Mouse (Mus musculus) layer of hippocampus, adult 2 months (tissue): ENCODE data around the gene Il33. TPM values are rescaled to one million over a fixed set of nuclear protein-coding genes. Genes with fewer than 3 reads are reported as not detected.

Source experiments
- DNase-seq, 2 experiments: peaks; one replicate each; pipeline ENCODE4 v3.0.0; 2022; ENCODE audit warnings: low spot score in 2 of 2
- H3K27ac ChIP-seq: fragments of 200-600 bp; 2 replicates; pipeline ENCODE4 v1.8.1; 2022
- H3K4me3 ChIP-seq: fragments of 200-600 bp; 2 replicates; pipeline ENCODE4 v1.8.1; 2022; ENCODE audit warnings: mild to moderate bottlenecking
- CTCF ChIP-seq: fragments of 200-600 bp; conservative IDR thresholded peaks from 2 replicates; pipeline ENCODE4 v1.8.1; 2022; ENCODE audit warnings: antibody characterized with exemption, mild to moderate bottlenecking, moderate library complexity
- total RNA-seq, 2 experiments: library from RNA; stranded (reverse); gene quantifications; 2 replicates each; pipeline ENCODE4 v1.2.3; 2021

Il33 gene
- total RNA-seq, 2 experiments from 2014 or later: 50.9 to 55.7 TPM

GRCm38 (mm10) chr19:29895047-29895446 is 29.9 kb upstream of the Il33 start:
- DNase-seq: no peak
- no peak overlapping the region for H3K27ac ChIP-seq
- TF ChIP-seq CTCF: no peak
- no peak overlapping the region for H3K4me3 ChIP-seq

GRCm38 (mm10) chr19:29900318-29900717 is 24.6 kb upstream of the Il33 start:
- H3K4me3 ChIP-seq: no peak overlapping the region
- no peak overlapping the region for H3K27ac ChIP-seq
- TF ChIP-seq CTCF: no peak
- DNase-seq: no peak

GRCm38 (mm10) chr19:29902343-29903070 is 22.4 kb upstream of the Il33 start:
- no peak overlapping the region for H3K4me3 ChIP-seq
- peak overlapping the region; percentile 64 for H3K27ac ChIP-seq
- no peak for TF ChIP-seq CTCF
- no peak for DNase-seq

- Histone ChIP-seq H3K27ac (no peak overlapping the region), H3K4me3 (no peak overlapping the region)
- DNase-seq: no peak
- no peak for TF ChIP-seq CTCF
Observed at GRCm38 (mm10) chr19:29905896-29906295, 19.0 kb upstream of the Il33 start.

- DNase-seq: no peak
- no peak overlapping the region for H3K27ac ChIP-seq
- no peak overlapping the region for H3K4me3 ChIP-seq
- no peak for TF ChIP-seq CTCF
Observed at GRCm38 (mm10) chr19:29909166-29909565, 15.7 kb upstream of the Il33 start.

- DNase-seq: no peak
- H3K27ac ChIP-seq: no peak overlapping the region
- TF ChIP-seq CTCF: no peak
- H3K4me3 ChIP-seq: no peak overlapping the region
Observed at GRCm38 (mm10) chr19:29911919-29912318, 13.0 kb upstream of the Il33 start.

GRCm38 (mm10) chr19:29917421-29917820 is 7.5 kb upstream of the Il33 start:
- peak overlapping the region; percentile 60; the same call in 1 of the 2 replicates for H3K27ac ChIP-seq
- H3K4me3 ChIP-seq: no peak overlapping the region
- TF ChIP-seq CTCF: no peak
- no peak for DNase-seq

- Histone ChIP-seq H3K4me3 (peak overlapping the region; percentile 44), H3K27ac (peak overlapping the region; percentile 60)
- no peak for TF ChIP-seq CTCF
- no peak for DNase-seq
Observed at GRCm38 (mm10) chr19:29926101-29926755, 1.3 kb downstream of the Il33 start.

GRCm38 (mm10) chr19:29930296-29930695 is 5.4 kb downstream of the Il33 start:
- Histone ChIP-seq H3K27ac (no peak overlapping the region), H3K4me3 (no peak overlapping the region)
- peak in 1 of 2 experiments; percentile 20 for DNase-seq
- no peak for TF ChIP-seq CTCF

- Histone ChIP-seq H3K4me3 (no peak overlapping the region), H3K27ac (0 out of 2 replicates have a peak overlapping the region, but pooled peaks have one; percentile 7)
- no peak for TF ChIP-seq CTCF
- no peak for DNase-seq
Observed at GRCm38 (mm10) chr19:29937445-29937844, 12.5 kb downstream of the Il33 start.

- TF ChIP-seq CTCF: no peak
- Histone ChIP-seq H3K27ac (no peak overlapping the region), H3K4me3 (no peak overlapping the region)
- no peak for DNase-seq
Observed at GRCm38 (mm10) chr19:29940239-29940638, 15.3 kb downstream of the Il33 start.

- no peak for DNase-seq
- no peak overlapping the region for H3K27ac ChIP-seq
- no peak overlapping the region for H3K4me3 ChIP-seq
- TF ChIP-seq CTCF: no peak
Observed at GRCm38 (mm10) chr19:29941208-29941607, 16.3 kb downstream of the Il33 start.

GRCm38 (mm10) chr19:29942358-29942757 is 17.4 kb downstream of the Il33 start:
- no peak for DNase-seq
- H3K4me3 ChIP-seq: no peak overlapping the region
- H3K27ac ChIP-seq: no peak overlapping the region
- no peak for TF ChIP-seq CTCF

- H3K4me3 ChIP-seq: no peak overlapping the region
- no peak for TF ChIP-seq CTCF
- DNase-seq: no peak
- H3K27ac ChIP-seq: no peak overlapping the region
Observed at GRCm38 (mm10) chr19:29944426-29944825, 19.5 kb downstream of the Il33 start.
